Mouse (Mus musculus): Measurements from ENCODE around the gene Flt4. TPM values are rescaled to one million over a fixed set of nuclear protein-coding genes. Genes with fewer than 3 reads are reported as not detected.
"Not testable (repeated sequence)": the region's sequence is repeated elsewhere in the genome, so short reads cannot be mapped to it uniquely, and the experiment has no call there.

Gene Flt4
- 1.5 and 2.2 TPM in 2 replicates for polyA plus RNA-seq (2015; fragmentation: Nextera tagmentation; extraction: Ambion mirVana)

DNA sequence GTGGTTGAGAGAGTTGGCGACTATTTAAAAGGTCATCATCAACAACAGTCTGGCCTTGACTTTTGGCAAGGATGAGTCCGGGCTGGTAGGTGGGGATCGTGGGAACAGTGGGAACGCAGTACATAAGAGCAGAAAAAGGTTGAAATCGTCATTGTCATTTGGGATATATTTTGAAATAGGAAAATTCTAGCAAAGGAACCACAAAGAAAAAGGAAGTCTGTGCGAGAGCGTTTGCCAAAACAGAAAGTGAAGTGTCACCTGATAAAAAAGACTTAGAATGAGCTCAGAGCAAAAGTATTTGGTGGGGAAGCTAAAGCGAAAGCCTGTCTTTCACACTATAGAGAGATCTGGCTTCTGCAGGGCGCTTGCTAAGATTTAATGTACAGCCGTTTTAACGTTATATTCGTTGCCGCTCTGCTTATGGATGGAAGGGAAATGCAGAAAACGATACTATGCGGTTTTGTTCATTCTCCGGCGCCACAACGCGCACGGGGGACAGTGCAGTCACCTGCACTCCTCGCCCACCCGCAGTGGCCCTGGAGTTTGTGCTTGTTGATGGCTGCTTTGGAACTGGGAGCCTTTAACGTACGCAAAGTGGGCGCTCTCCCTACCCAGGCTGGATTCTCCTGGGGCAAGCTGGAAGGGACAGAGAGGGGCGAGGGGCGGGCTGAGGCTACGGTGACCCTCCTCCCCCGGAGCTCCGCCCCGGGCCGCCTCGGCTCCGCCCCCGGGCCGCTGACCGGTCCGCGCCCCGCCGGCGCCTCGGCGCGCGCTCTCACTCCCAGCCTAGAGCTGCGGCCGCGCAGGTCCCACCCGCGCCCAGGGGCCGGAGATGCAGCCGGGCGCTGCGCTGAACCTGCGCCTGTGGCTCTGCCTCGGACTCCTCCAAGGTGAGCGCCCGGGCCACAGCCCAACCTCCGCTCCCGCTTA lies at the start of gene Flt4:
Gene Flt4 (plus strand): TSS at position 326 of the 930 bp plus-strand sequence.
- peak within 1 kb of the TSS; percentile 35; the same call in 1 of the 2 replicates for H3K9ac ChIP-seq
- peak; percentile 75 for ATAC-seq (ENCODE audit: low FRiP score)
- H3K4me2 ChIP-seq = peak within 1 kb of the TSS; percentile 65
- not testable (repeated sequence) for H3K9me3 ChIP-seq, H3K36me3 ChIP-seq, H3K27ac ChIP-seq
- WGBS = 5% methylated on average over 39 of the region's 61 CpGs
- peak within 1 kb of the TSS; percentile 44 for H3K4me3 ChIP-seq
- peaks cover 13% of the 10 kb centered on the region for H3K4me1 ChIP-seq (replicated peaks)
- H3K27me3 ChIP-seq = peaks cover 69% of the 10 kb centered on the region

DNA sequence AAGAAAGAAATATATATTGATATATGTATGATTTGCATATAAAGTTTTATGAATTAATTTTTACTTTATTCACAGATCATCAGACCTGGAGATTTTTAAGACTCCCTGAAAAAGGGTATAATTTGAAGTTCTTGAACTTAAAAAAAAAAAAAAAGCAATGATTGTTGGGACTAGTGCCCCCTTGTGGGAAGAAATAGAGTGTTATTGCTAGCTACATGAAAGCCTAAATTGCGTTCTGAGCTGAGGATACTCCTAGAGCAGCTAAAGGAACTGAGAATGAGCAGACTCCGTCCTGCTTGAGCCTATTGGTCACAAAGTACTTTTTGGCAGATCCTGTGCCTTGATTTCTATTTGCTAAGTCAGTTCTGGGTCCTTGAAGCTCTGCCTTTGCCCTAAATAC lies 34.0 kb upstream of the Flt4 start:
- not testable (repeated sequence) for H3K27ac ChIP-seq; ATAC-seq (ENCODE audit: low FRiP score); H3K9me3 ChIP-seq; H3K4me2 ChIP-seq; H3K4me1 ChIP-seq (replicated peaks); H3K4me3 ChIP-seq; H3K27me3 ChIP-seq; H3K36me3 ChIP-seq; H3K9ac ChIP-seq
- WGBS = 48% methylated on average over 2 of the region's 2 CpGs

DNA sequence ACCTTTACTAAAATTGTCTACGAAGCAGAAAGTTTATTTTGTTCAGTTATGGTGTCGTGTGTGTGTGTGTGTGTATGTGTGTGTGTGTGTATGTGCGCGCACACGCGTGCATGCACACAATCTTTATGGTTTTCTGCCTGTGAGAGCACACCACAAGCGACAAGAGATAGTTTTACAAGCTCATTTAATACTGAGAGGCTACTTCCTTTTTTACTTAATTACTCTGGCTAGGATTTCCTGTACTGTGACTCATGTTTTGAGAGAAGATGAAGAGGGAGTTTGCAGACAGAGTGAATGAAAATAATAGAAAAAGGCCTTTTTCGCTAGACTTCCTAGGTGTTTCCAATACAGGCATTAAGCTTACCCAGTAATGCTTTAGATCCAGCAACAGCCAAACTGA lies 28.6 kb upstream of the Flt4 start:
- H3K9me3 ChIP-seq; ATAC-seq (ENCODE audit: low FRiP score); H3K4me2 ChIP-seq; H3K4me3 ChIP-seq; H3K27ac ChIP-seq; H3K9ac ChIP-seq; H3K27me3 ChIP-seq; H3K36me3 ChIP-seq; H3K4me1 ChIP-seq (replicated peaks): not testable (repeated sequence)
- 87% methylated on average over 8 of the region's 8 CpGs for WGBS

DNA sequence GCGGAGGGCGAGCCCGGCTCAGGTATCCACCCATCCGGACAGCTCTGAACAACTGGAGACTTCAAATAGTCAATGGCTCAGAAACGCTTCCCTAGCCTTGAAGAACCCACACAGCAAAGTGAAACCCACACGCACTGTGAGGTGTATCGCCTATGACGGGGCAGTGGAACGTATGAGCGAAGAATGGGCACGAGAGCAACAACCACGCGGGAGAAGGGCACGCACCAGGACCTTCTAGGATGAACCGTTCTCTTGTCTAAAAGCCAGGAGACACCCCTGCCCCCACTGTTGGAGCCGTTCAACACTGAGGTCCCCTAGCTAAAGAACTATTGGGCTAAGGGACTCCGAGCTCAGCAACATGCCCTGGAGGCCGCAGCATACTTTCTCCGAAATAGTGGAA lies 18.9 kb upstream of the Flt4 start:
- ATAC-seq (ENCODE audit: low FRiP score) = no peak
- Histone ChIP-seq H3K9me3 (no peaks in the 10 kb centered on the region), H3K9ac (no peak overlapping the region), H3K4me1 (replicated peaks) (no peaks in the 10 kb centered on the region), H3K4me3 (no peak overlapping the region), H3K4me2 (no peak overlapping the region), H3K36me3 (no peaks in the 10 kb centered on the region), H3K27me3 (no peaks in the 10 kb centered on the region), H3K27ac (no peak overlapping the region)
- WGBS = 94% methylated on average over 19 of the region's 19 CpGs

DNA sequence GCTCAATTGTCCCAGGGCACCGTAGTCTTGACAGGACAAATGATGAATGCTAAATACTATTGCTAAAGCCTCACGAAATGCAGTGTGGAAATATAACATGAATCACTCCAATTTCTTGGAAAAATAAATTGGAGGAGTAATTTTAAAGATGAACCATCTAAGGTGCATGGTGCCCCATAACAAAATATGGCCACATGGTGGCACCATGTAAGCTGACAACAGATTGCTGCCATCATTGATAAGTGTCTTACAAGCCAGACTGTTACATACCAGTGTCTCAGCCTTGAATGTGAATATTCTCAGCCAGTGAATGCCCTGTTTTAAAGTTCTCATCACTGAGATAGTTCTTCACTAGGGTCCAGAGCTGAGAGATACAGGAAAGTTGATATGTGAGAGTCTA lies 11.9 kb upstream of the Flt4 start:
- not testable (repeated sequence) for H3K9ac ChIP-seq; H3K4me2 ChIP-seq; H3K9me3 ChIP-seq; H3K36me3 ChIP-seq; H3K27ac ChIP-seq; ATAC-seq (ENCODE audit: low FRiP score); H3K27me3 ChIP-seq; H3K4me1 ChIP-seq (replicated peaks); H3K4me3 ChIP-seq
- WGBS = 61% methylated on average over 2 of the region's 2 CpGs

DNA sequence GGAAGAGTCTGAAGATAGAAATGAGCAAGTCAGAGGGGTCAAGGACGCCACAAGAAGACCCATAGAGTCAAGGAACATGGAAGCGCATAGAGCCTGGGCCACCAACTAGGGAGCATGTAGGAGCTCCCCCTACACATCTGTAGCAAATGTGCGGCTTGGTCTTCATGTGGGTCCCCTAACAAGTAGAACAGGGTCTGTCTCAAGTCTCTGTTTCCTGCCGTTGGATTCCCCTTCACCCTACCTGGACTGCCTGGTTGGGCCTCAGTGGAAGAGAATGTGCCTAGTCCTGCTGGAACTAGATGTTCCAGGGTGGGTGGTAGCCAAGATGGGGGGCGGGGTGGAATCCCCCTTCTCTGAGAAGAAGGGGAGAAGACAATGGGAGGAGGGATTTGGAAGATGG lies 757 bp upstream of the Flt4 start:
- H3K9me3 ChIP-seq; H3K27ac ChIP-seq; H3K9ac ChIP-seq; H3K4me3 ChIP-seq; H3K36me3 ChIP-seq; H3K4me2 ChIP-seq; ATAC-seq (ENCODE audit: low FRiP score): not testable (repeated sequence)
- 87% methylated on average over 5 of the region's 5 CpGs for WGBS
- Histone ChIP-seq H3K4me1 (replicated peaks) (peaks cover 13% of the 10 kb centered on the region), H3K27me3 (peaks cover 60% of the 10 kb centered on the region)

DNA sequence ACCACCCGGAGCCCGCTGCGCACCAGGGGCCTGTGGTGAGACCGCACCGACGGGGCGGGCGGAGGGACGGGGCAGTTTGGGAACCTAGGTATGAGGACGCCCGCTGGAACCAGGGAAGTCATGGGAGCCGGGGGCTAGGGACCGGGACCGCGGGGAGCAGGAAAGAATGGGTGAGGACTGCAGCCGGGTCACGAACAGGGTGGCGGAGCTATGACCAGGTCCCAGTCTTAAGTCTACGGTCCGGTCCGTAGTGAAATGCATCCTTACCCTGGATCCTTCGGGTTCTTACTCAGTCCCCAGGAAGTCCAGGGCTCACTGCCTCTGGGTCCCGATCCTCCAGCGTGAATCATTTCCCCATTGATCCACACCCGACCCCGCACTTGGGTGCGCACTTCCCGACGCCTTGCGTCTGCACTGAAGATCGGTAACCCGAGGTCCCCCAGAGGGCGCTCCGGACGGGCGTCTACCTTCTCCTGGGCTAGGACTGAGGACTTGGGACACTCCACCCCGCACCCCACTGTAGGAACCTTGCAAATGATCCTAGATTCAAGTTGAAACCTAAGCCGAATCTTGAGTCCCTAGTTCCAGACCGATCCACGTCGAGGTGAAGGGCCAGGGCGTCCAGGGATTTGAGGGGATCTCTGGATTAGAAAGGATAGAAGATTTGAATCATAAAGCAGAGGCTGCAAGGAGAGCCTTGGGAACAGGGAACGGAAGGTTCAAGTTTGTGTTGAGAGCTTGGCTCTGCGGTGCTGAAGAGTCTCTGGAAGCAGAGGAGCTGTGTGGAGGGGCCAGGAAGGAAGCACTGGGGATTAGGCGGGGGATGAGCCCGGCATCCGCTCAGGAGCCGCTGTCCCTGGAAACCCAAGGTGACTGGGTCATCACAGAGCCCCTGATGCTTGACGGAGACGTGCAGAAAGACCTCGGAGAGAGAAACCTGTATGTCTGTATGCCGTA lies 1.1 kb downstream of the Flt4 start:
- peak overlapping the region; percentile 65 for H3K4me2 ChIP-seq
- H3K27me3 ChIP-seq = peaks cover 77% of the 10 kb centered on the region
- WGBS = 1% methylated on average over 50 of the region's 52 CpGs
- peaks cover 13% of the 10 kb centered on the region for H3K4me1 ChIP-seq (replicated peaks)
- not testable (repeated sequence) for H3K9me3 ChIP-seq, H3K27ac ChIP-seq, H3K36me3 ChIP-seq
- H3K9ac ChIP-seq = peak overlapping the region; percentile 35; the same call in 1 of the 2 replicates
- H3K4me3 ChIP-seq = peak overlapping the region; percentile 44
- ATAC-seq (ENCODE audit: low FRiP score) = peak; percentile 58; the same call in 1 of the 2 replicates

DNA sequence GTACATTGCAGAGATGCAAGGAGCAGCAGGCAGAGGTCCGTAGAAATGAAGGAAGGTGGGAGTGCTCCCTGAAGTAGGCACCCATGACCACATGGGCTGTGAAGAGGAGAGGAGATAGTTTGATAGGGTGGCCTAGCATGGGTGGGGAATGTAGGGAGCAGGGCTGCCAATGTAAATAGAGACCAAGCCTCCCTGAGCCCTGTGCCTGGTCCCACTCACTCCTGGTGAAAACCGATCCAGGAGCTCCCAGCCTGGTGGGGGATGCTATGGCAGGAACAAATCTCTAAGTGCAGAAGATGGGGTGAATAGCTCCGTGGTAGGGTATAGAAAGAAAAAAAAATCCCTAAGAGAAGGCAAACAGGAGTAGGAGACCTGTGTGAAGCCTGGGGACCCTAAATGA lies 2.3 kb downstream of the Flt4 start:
- not testable (repeated sequence) for H3K9ac ChIP-seq; ATAC-seq (ENCODE audit: low FRiP score); H3K9me3 ChIP-seq; H3K4me3 ChIP-seq; H3K36me3 ChIP-seq; H3K4me2 ChIP-seq; H3K27ac ChIP-seq
- 16% methylated on average over 3 of the region's 3 CpGs for WGBS
- peaks cover 85% of the 10 kb centered on the region for H3K27me3 ChIP-seq
- peaks cover 13% of the 10 kb centered on the region for H3K4me1 ChIP-seq (replicated peaks)

DNA sequence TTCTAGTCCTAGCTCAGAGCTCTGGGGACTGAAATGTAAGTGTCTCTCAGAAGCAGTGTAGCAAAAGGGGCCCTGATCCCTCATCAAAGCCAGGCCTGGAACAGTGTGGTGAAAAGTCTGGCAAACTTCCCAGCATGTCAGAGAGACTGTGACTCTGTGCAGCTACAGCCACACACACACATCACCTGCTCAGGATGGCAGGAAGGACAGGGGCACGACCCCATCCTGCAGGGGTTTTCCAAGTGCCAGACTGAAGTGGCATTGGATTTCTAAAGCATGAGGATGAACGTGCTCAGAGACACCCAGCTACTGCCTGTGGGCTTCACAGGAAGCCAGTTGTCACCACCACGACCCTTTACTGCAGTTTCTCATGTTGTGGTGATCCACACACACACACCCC lies 3.1 kb downstream of the Flt4 start:
- peaks cover 81% of the 10 kb centered on the region for H3K27me3 ChIP-seq
- H3K4me2 ChIP-seq = no peak overlapping the region
- H3K9ac ChIP-seq = no peak overlapping the region
- no peaks in the 10 kb centered on the region for H3K9me3 ChIP-seq
- H3K27ac ChIP-seq = no peak overlapping the region
- peaks cover 13% of the 10 kb centered on the region for H3K4me1 ChIP-seq (replicated peaks)
- ATAC-seq (ENCODE audit: low FRiP score) = no peak
- no peak overlapping the region for H3K4me3 ChIP-seq
- H3K36me3 ChIP-seq = no peaks in the 10 kb centered on the region
- WGBS = 53% methylated on average over 3 of the region's 3 CpGs

DNA sequence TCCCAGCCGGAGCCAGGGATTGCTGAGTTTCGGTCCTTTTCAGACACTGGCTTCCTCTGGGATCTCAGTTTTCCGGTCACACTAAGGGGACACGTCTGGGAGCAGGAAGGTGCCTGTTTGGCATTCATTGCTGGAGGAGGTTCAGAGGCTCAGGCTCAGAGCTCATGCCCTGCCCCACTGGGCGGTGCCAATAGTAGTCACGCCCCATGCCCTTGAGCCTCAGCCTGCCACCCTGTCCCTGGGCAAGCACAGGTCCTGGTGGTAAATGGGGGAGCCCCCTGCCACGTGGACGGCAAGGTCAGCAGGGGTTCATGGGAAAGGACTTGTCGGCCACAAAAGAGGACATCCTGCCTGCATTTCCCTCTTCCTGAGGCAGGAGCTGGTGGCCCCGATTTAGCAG lies 4.3 kb downstream of the Flt4 start:
- 13% methylated on average over 10 of the region's 10 CpGs for WGBS

DNA sequence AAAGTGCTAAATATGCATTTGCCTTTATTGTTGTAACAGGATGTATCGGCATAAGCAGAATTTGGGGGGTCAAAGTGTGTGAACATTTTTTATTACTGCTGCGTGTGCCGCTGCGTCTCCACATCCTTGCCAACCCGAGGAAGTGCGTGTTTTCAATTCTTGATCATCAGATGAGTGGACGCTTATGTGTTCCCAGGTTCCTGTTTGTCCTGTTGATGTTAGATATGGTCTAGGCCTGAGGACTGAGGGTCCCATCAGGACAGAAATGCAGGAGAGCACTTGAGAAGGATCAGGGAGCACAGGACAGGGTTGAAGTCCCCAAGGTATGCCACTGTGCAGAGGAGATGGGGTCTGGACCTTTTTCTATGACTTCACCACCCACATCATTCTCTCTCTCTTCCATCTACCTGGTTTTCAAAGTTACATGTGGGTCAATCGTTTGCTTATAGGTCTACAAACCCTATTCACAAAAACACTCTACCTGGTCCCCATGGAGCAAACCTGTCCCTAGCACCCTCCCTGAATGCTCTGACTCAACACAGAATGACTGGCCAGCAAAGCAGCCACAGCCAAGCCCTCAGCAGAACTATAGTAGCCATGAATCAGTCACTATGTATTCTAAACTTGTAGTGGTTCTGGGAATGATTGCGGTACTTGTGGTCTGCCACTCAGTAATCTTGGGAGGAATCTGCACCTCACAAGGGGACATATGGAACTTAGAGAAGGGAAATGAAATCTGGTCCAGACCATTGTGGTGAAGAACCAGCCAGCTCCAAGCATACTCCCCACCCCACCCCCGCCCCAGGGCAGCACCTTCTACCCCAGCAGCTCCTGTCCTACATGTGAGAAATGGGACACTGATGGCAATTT lies 7.0 kb downstream of the Flt4 start:
- 94% methylated on average over 10 of the region's 10 CpGs for WGBS
- no peak overlapping the region for H3K27ac ChIP-seq
- peaks cover 46% of the 10 kb centered on the region for H3K27me3 ChIP-seq
- H3K36me3 ChIP-seq = no peaks in the 10 kb centered on the region
- no peak overlapping the region for H3K4me2 ChIP-seq
- ATAC-seq (ENCODE audit: low FRiP score) = no peak
- H3K9ac ChIP-seq = no peak overlapping the region
- H3K9me3 ChIP-seq = no peaks in the 10 kb centered on the region
- no peaks in the 10 kb centered on the region for H3K4me1 ChIP-seq (replicated peaks)
- H3K4me3 ChIP-seq = no peak overlapping the region

More for the DNA sequence above, 4.3 kb downstream of the Flt4 start:
- Histone ChIP-seq H3K36me3 (no peaks in the 10 kb centered on the region), H3K4me2 (no peak overlapping the region), H3K4me1 (replicated peaks) (peaks cover 13% of the 10 kb centered on the region), H3K9me3 (no peaks in the 10 kb centered on the region), H3K4me3 (no peak overlapping the region), H3K27ac (no peak overlapping the region), H3K27me3 (peaks cover 70% of the 10 kb centered on the region), H3K9ac (no peak overlapping the region)
- ATAC-seq (ENCODE audit: low FRiP score) = no peak
